Mouse (Mus musculus): ENCODE measurements around the gene Foxa3. TPM values are rescaled to one million over a fixed set of nuclear protein-coding genes. Genes with fewer than 3 reads are reported as not detected.

Foxa3 gene
- total and polyA plus RNA-seq, 3 experiments = not detected

GRCm38 (mm10) chr7:18989995-18990394, 33.3 kb downstream of the Foxa3 start:
- Histone ChIP-seq H3K27me3 (ENCODE audit: insufficient read depth, low read length) (peaks cover 18% of the 10 kb centered on the region; the same call in 1 of the 2 replicates), H3K36me3 (replicated peaks) (peaks cover 16% of the 10 kb centered on the region), H3K4me1 (ENCODE audit: insufficient read depth, low read depth, low read length) (peaks cover 27% of the 10 kb centered on the region), H3K4me3 (ENCODE audit: low read depth, low read length) (no peak overlapping the region), H3K9me3 (replicated peaks) (peaks cover 7% of the 10 kb centered on the region)
- no peak for ATAC-seq (ENCODE audit: extremely low read depth, insufficient number of reproducible peaks, low FRiP score, poor library complexity, severe bottlenecking)
- DNase-seq (ENCODE audit: low spot score) = no peak
- no peak for TF ChIP-seq CTCF (IDR thresholded peaks at IDR 0.05; ENCODE audit: low read depth, low read length)
- no peak for TF ChIP-seq GATA1 (IDR thresholded peaks at IDR 0.05; ENCODE audit: borderline replicate concordance, low read length)
- TF ChIP-seq GATA2 (IDR thresholded peaks at IDR 0.05; ENCODE audit: borderline replicate concordance, low read depth, low read length) = no peak
- TF ChIP-seq POLR2AphosphoS5 (IDR thresholded peaks at IDR 0.05; ENCODE audit: insufficient replicate concordance, low read depth, low read length) = no peak
- no peak for TF ChIP-seq TAL1 (conservative IDR thresholded peaks at IDR 0.05; ENCODE audit: low read depth, low read length)

GRCm38 (mm10) chr7:18988780-18989179, 34.6 kb downstream of the Foxa3 start:
- ATAC-seq (ENCODE audit: extremely low read depth, insufficient number of reproducible peaks, low FRiP score, poor library complexity, severe bottlenecking) (no peak), DNase-seq (ENCODE audit: low spot score) (no peak)
- Histone ChIP-seq H3K4me3 (ENCODE audit: low read depth, low read length) (no peak overlapping the region), H3K9me3 (replicated peaks) (peaks cover 7% of the 10 kb centered on the region), H3K36me3 (replicated peaks) (peaks cover 14% of the 10 kb centered on the region), H3K27me3 (ENCODE audit: insufficient read depth, low read length) (peaks cover 29% of the 10 kb centered on the region), H3K4me1 (ENCODE audit: insufficient read depth, low read depth, low read length) (peaks cover 26% of the 10 kb centered on the region)
- no peak for TF ChIP-seq POLR2AphosphoS5 (IDR thresholded peaks at IDR 0.05; ENCODE audit: insufficient replicate concordance, low read depth, low read length)
- no peak for TF ChIP-seq GATA2 (IDR thresholded peaks at IDR 0.05; ENCODE audit: borderline replicate concordance, low read depth, low read length)
- no peak for TF ChIP-seq GATA1 (IDR thresholded peaks at IDR 0.05; ENCODE audit: borderline replicate concordance, low read length)
- TF ChIP-seq TAL1 (conservative IDR thresholded peaks at IDR 0.05; ENCODE audit: low read depth, low read length) = no peak
- TF ChIP-seq CTCF (IDR thresholded peaks at IDR 0.05; ENCODE audit: low read depth, low read length) = no peak

- H3K36me3 ChIP-seq (replicated peaks) = peaks cover 7% of the 10 kb centered on the region
- H3K4me1 ChIP-seq (ENCODE audit: insufficient read depth, low read depth, low read length) = peaks cover 26% of the 10 kb centered on the region
- peaks cover 7% of the 10 kb centered on the region for H3K9me3 ChIP-seq (replicated peaks)
- DNase-seq (ENCODE audit: low spot score) (no peak), ATAC-seq (ENCODE audit: extremely low read depth, insufficient number of reproducible peaks, low FRiP score, poor library complexity, severe bottlenecking) (no peak)
- no peak overlapping the region for H3K4me3 ChIP-seq (ENCODE audit: low read depth, low read length)
- peaks cover 33% of the 10 kb centered on the region for H3K27me3 ChIP-seq (ENCODE audit: insufficient read depth, low read length)
- TF ChIP-seq CTCF (IDR thresholded peaks at IDR 0.05; ENCODE audit: low read depth, low read length) = no peak
These were observed 35.6 kb downstream of the Foxa3 start for GRCm38 (mm10) chr7:18987747-18988146.

GRCm38 (mm10) chr7:18987100-18987499, 36.2 kb downstream of the Foxa3 start, which contains the start of gene Nanos2:
Gene Nanos2, plus strand, starts transcription at chr7:18987400.
- peaks cover 3% of the 10 kb centered on the region for H3K9me3 ChIP-seq (replicated peaks)
- ATAC-seq (ENCODE audit: extremely low read depth, insufficient number of reproducible peaks, low FRiP score, poor library complexity, severe bottlenecking) (no peak), DNase-seq (ENCODE audit: low spot score) (no peak)
- TF ChIP-seq GATA2 (IDR thresholded peaks at IDR 0.05; ENCODE audit: borderline replicate concordance, low read depth, low read length) = no peak
- no peak for TF ChIP-seq CTCF (IDR thresholded peaks at IDR 0.05; ENCODE audit: low read depth, low read length)
- TF ChIP-seq GATA1 (IDR thresholded peaks at IDR 0.05; ENCODE audit: borderline replicate concordance, low read length) = no peak
- TF ChIP-seq TAL1 (conservative IDR thresholded peaks at IDR 0.05; ENCODE audit: low read depth, low read length) = no peak
- TF ChIP-seq POLR2AphosphoS5 (IDR thresholded peaks at IDR 0.05; ENCODE audit: insufficient replicate concordance, low read depth, low read length) = no peak
- peaks cover 33% of the 10 kb centered on the region for H3K27me3 ChIP-seq (ENCODE audit: insufficient read depth, low read length)
- H3K4me1 ChIP-seq (ENCODE audit: insufficient read depth, low read depth, low read length) = peaks cover 24% of the 10 kb centered on the region
- peaks cover 1% of the 10 kb centered on the region for H3K36me3 ChIP-seq (replicated peaks)
- H3K4me3 ChIP-seq (ENCODE audit: low read depth, low read length) = no peak within 1 kb of the TSS

- no peak for ATAC-seq (ENCODE audit: extremely low read depth, insufficient number of reproducible peaks, low FRiP score, poor library complexity, severe bottlenecking)
- H3K9me3 ChIP-seq (replicated peaks) = no peaks in the 10 kb centered on the region
- H3K4me1 ChIP-seq (ENCODE audit: insufficient read depth, low read depth, low read length) = peaks cover 18% of the 10 kb centered on the region
- H3K27me3 ChIP-seq (ENCODE audit: insufficient read depth, low read length) = peaks cover 33% of the 10 kb centered on the region
- no peak for TF ChIP-seq CTCF (IDR thresholded peaks at IDR 0.05; ENCODE audit: low read depth, low read length)
- no peak for TF ChIP-seq GATA1 (IDR thresholded peaks at IDR 0.05; ENCODE audit: borderline replicate concordance, low read length)
- no peak for TF ChIP-seq POLR2AphosphoS5 (IDR thresholded peaks at IDR 0.05; ENCODE audit: insufficient replicate concordance, low read depth, low read length)
- TF ChIP-seq GATA2 (IDR thresholded peaks at IDR 0.05; ENCODE audit: borderline replicate concordance, low read depth, low read length) = no peak
- no peak for TF ChIP-seq TAL1 (conservative IDR thresholded peaks at IDR 0.05; ENCODE audit: low read depth, low read length)
- no peak for DNase-seq (ENCODE audit: low spot score)
- no peaks in the 10 kb centered on the region for H3K36me3 ChIP-seq (replicated peaks)
- no peak overlapping the region for H3K4me3 ChIP-seq (ENCODE audit: low read depth, low read length)
These were observed 36.8 kb downstream of the Foxa3 start for GRCm38 (mm10) chr7:18986503-18986902.

- no peaks in the 10 kb centered on the region for H3K9me3 ChIP-seq (replicated peaks)
- DNase-seq (ENCODE audit: low spot score) = no peak
- TF ChIP-seq GATA1 (IDR thresholded peaks at IDR 0.05; ENCODE audit: borderline replicate concordance, low read length) (no peak), POLR2AphosphoS5 (IDR thresholded peaks at IDR 0.05; ENCODE audit: insufficient replicate concordance, low read depth, low read length) (no peak), CTCF (IDR thresholded peaks at IDR 0.05; ENCODE audit: low read depth, low read length) (no peak), TAL1 (conservative IDR thresholded peaks at IDR 0.05; ENCODE audit: low read depth, low read length) (no peak), GATA2 (IDR thresholded peaks at IDR 0.05; ENCODE audit: borderline replicate concordance, low read depth, low read length) (no peak)
- ATAC-seq (ENCODE audit: extremely low read depth, insufficient number of reproducible peaks, low FRiP score, poor library complexity, severe bottlenecking) = no peak
- H3K27me3 ChIP-seq (ENCODE audit: insufficient read depth, low read length) = peaks cover 21% of the 10 kb centered on the region
- no peak overlapping the region for H3K4me3 ChIP-seq (ENCODE audit: low read depth, low read length)
- no peaks in the 10 kb centered on the region for H3K36me3 ChIP-seq (replicated peaks)
- no peaks in the 10 kb centered on the region for H3K4me1 ChIP-seq (ENCODE audit: insufficient read depth, low read depth, low read length)
These were observed 45.0 kb downstream of the Foxa3 start for GRCm38 (mm10) chr7:18978381-18978780.
